Mouse (Mus musculus) left cerebral cortex, postnatal 10 days (tissue): ENCODE measurements around the gene Sos1. TPM values are rescaled to one million over a fixed set of nuclear protein-coding genes. Genes with fewer than 3 reads are reported as not detected.
"Not testable (repeated sequence)": the region's sequence is repeated elsewhere in the genome, so short reads cannot be mapped to it uniquely, and the experiment has no call there.

Experiments
- DNase-seq, 2 experiments: peaks; one replicate each; pipeline ENCODE4 v3.0.0; 2021 to 2022; ENCODE audit warnings: low spot score in 2 of 2, mixed read lengths in 1 of 2; ENCODE audit errors: extremely low spot score in 1 of 2
- intact Hi-C: fragments of 180-260 bp; cut with DNase I; formaldehyde crosslinking; loops from one replicate; pipeline ENCODE4 v1.15.1; 2025
- total RNA-seq, 2 experiments: library from RNA; stranded (reverse); gene quantifications; 2 replicates each; pipeline ENCODE4 v1.2.3; 2021

The Sos1 gene
- total RNA-seq, 2 experiments from 2014 or later = 34.0 to 35.6 TPM

GRCm38 (mm10) chr17:80445433-80445832, 34.8 kb downstream of the Sos1 start:
- intact Hi-C loops = no loop called here
- no peak for DNase-seq

GRCm38 (mm10) chr17:80435680-80436079, 44.6 kb downstream of the Sos1 start:
- no peak for DNase-seq
- intact Hi-C loops = no loop called here

DNA sequence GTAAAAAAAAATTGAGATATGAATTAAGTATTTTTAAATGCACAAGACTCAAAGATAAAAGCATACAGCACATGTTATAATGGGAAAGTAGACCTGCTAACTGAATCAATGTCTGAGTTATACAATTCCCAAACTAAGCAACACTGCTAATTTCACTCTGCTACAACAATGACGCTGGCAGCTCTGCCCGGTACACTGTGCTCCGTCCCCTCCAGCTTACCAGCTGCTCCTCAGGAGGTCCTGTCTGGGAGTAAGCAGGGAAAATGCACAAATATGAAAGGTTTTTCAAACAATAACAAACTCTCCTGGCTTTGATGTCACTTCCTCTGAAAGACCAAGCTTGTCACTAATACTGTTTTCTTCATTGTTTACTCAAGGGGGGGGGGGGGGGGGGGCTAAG, 45.8 kb downstream of the Sos1 start:
- intact Hi-C loops = no loop called here
- DNase-seq = peak in 1 of 2 experiments; percentile 38

DNA sequence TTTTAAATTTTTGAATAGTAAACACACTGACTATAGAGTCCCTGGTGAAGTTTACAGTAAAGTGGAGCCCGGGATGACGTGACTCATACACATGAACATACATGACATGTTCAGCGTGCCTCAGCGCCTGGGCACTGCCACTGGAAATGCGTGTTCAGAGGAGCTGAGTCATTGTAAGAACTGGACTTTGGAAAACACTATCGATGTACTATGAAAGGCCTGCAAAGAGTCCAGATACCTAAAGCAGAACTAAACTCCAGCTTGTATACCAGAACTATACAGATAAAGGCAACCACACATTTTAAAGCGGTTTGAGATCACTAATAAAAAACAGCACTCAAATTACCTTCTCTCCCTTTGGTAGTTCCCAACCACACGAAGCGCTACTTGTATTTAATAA, 48.3 kb downstream of the Sos1 start:
- intact Hi-C loops = no loop called here

GRCm38 (mm10) chr17:80427966-80428365, 52.3 kb downstream of the Sos1 start:
- intact Hi-C loops = no loop called here
- DNase-seq = peak in 1 of 2 experiments; percentile 48

More for the DNA sequence above, 48.3 kb downstream of the Sos1 start:
- DNase-seq = no peak

- intact Hi-C loops = no loop called here
- DNase-seq = peak in 1 of 2 experiments; percentile 26
Observed at GRCm38 (mm10) chr17:80426901-80427300, 53.4 kb downstream of the Sos1 start.

- DNase-seq = peak in 1 of 2 experiments; percentile 36
Observed at GRCm38 (mm10) chr17:80426171-80426570, 54.1 kb downstream of the Sos1 start.

DNA sequence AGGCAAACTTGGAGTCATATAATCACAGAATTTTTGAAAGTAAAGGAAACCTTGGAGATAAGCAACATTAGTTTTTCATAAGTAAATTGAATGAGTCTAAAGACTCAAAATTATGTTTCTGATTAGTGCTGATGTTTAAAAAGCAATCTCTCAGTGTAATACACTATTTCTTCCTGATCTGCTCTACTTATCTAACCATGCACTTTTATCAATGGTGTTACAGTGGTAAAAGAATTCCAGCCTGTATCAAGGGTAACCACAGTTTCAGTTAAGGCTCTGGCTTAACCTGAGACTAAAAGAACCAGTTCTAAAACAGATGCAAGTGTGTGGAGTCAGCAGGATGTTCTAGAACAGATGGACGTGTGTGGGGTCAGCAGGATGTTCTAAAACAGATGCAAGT, 59.3 kb downstream of the Sos1 start:
- DNase-seq = no peak
- intact Hi-C loops = no loop called here

More at GRCm38 (mm10) chr17:80426171-80426570, 54.1 kb downstream of the Sos1 start:
- intact Hi-C loops = no loop called here

DNA sequence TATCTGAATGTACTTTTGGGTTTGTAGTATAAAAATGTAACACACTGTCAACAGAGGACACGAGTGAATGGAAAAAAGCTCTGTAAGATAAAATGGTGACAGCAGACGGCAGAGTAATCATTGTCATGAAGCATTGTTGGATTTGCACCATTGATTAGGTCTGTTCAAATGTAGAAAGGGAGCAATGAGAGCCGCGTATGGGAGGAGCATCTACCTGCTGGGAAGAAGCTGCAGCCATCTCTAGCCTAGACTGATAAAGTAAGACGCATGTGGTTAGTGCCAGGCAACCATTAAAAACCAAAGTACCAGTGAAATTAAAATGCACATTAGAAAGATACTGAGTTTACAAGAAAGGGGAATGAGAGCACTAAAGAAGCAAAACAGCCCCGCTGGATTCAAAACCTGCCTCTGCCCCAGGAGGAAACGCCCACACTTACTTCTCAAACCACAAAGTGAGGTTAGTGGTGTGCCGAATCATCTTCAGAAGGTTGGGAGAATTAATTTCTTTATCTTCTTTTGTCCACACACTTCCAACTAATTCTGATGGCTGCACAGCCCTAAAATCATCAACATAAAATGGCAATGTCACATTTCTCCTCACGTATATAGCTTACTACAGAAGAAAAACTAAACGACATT, 61.6 kb downstream of the Sos1 start:
- no peak for DNase-seq
- intact Hi-C loops = loop anchor here (10.0 kb wide), 1 partner anchor 144 kb away; no protein-coding TSS in a partner anchor

GRCm38 (mm10) chr17:80411182-80411581, 69.1 kb downstream of the Sos1 start:
- no peak for DNase-seq
- intact Hi-C loops = loop anchor here (10.0 kb wide), 1 partner anchor 136 kb away; no protein-coding TSS in a partner anchor

- intact Hi-C loops = no loop called here
- DNase-seq = no peak
Observed at GRCm38 (mm10) chr17:80398243-80398642, 82.0 kb downstream of the Sos1 start.

DNA sequence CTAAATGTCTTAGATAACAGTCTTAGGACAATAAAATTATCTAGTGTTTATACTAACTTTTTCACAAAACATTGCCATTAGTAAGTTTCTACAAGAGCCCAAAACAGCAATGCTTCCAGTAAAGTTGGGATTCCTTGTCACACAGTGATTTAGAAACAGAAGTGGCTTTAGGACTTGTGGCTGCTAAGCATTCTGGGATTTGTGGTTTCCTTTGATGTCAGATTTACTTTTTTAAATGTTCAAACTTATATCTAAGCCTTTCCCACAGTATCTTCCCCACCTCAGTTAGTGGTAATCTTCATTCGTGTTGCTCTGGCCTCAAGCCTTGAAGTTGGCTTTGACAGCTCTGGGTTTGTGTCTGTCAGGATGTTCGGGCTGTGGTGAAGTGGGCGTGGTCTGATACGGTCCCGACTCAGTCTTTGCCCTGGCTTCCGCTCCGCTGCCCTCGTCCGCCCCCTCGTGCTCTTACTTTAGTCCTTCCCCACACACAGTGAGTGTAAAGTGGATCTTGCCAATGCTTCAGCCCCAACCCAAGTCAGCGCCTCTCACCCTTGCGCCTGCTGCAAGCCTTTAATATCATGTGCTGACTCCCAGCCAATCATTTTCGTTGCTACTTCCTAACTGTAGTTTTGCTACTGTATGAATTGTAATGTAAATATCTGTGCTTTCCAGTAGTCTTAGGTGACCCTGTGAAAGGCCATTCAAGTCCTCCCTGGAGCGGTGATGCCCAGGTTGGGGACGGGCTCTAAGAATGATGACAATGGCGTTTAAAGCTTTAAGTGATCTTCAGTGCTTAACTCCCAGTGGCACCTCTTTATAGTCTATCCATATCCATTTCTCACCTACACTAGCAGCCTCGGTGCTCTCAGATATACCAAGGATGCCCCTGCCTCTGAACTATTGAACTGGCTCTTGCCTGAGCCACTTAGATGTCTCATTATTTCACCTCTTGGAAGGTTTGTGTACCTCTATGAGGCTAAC, 88.5 kb downstream of the Sos1 start:
- intact Hi-C loops = no loop called here
- peak in 1 of 2 experiments; percentile 66 for DNase-seq

DNA sequence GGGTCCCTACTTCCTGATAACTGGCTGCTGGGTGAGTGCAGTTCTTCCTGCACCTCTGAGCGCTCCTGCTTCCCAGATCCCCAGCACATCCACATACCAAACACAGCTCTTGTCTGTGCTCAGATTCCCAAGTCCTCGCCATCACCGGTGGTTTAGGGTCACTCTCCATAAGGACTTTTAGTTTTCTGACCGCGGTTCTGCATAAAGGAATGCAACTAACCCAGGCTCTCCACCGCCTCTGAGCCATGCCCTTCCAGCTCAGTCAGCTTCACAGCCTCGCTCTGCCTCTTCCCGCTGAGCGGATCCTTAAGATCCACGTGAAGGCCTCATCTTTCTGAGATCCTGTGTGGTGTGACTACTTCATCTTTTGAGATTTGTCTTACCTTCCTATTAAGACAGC, 90.2 kb downstream of the Sos1 start:
- no peak for DNase-seq
- intact Hi-C loops = no loop called here

GRCm38 (mm10) chr17:80385671-80386070, 94.6 kb downstream of the Sos1 start:
- intact Hi-C loops = no loop called here
- no peak for DNase-seq

- DNase-seq, intact Hi-C loops: not testable (repeated sequence)
Observed at GRCm38 (mm10) chr17:80378386-80378785, 101.9 kb downstream of the Sos1 start.

GRCm38 (mm10) chr17:80373726-80374096, 106.5 kb downstream of the Sos1 start:
- DNase-seq = peak in 1 of 2 experiments; percentile 20
- intact Hi-C loops = no loop called here

GRCm38 (mm10) chr17:80372989-80373725, 107.1 kb downstream of the Sos1 start, which contains the start of gene Gm10190:
Gm10190 (minus strand) TSS chr17:80373541.
- peak; percentile 85 to 95 for DNase-seq
- intact Hi-C loops = no loop called here

DNA sequence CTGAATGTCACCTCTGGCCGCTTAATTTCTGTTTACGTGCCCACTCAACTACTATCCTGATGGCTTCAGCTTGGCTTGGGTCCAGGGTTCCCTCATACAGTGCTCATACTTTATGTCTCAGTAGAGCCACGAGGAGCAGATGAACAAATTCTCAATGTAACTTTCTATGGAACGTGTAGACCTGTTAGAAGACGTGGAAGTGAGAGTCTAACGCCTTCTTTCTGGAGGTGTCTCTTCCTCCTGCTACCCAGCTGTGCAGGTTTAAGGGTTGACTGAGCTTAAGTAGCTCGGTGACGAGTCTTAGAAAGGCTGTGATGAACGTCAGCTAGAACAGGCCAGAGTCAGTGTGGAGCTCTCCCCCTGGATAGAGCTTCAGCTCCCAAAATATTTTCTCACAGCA, 111.6 kb downstream of the Sos1 start:
- intact Hi-C loops = no loop called here
- no peak for DNase-seq

- DNase-seq = peak in 1 of 2 experiments; percentile 32
- intact Hi-C loops = no loop called here
Observed at GRCm38 (mm10) chr17:80367276-80367675, 113.0 kb downstream of the Sos1 start.
